Mouse (Mus musculus): ENCODE results near the gene Qk.
A peak's percentile ranks its signal among the peaks of the same experiment; 100 is the strongest.

The Qk gene

GRCm38 (mm10) chr17:10326596-10327045 lies 7.0 kb upstream of the Qk start:
- DNase-seq (ENCODE audit: low read depth) = peak; percentile 95

DNA sequence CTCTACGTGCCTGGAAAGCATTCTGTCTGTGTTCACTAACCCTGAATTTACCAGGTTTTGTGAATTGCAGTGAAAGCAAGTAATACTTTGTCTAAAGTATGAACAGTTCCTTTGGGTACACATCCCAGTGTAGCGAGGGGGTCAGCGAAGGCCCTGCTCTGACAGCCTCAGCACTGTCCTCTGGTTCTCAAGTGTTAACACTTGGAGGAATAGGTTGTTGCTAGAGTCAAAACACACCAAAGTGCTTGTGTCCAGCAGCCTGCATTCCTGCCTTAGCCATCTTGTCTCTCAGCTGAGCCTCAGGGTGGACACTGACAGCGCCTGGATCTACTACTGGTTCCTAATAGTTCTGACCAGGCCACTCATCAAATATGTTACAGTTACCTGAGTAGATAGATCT lies 6.3 kb upstream of the Qk start:
- no peak for DNase-seq (ENCODE audit: low read depth)

GRCm38 (mm10) chr17:10321754-10322153 lies 2.1 kb upstream of the Qk start:
- no peak for DNase-seq (ENCODE audit: low read depth)

DNA sequence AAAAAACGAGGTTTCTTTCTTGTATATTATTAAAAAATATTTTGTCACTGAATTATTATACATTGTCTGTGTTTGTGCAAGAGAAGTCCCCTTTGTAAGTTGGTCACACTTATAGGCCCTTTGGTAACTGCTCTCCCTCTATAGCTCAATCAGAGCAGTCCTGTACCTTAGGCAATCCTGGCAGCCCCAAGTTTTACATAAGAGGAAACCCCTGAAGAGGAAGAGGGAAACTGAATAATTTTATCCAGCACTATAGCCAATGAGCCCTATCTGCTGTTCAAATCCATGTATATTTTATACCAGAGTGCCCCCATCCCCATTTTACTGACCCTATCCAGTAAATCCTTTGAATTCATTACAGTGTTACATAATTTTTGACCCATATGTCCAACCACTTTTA lies 1.4 kb upstream of the Qk start:
- DNase-seq (ENCODE audit: low read depth) = no peak

GRCm38 (mm10) chr17:10320456-10320790 lies 769 bp upstream of the Qk start:
- no peak for DNase-seq (ENCODE audit: low read depth)

DNA sequence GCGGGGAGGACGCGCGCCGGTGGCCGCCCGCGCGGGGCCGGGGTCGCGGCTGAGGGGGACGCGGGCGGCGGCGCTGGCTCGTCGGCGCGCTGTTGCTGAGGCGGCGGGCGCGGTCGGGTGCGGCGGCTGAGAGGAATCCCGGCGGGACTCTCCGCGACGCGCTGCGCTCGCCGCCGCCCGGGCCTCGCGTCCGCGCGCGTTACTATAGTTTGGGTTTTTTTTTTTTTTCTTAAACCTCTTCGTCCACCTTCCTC lies 296 bp downstream of the Qk start:
- no peak for DNase-seq (ENCODE audit: low read depth)

DNA sequence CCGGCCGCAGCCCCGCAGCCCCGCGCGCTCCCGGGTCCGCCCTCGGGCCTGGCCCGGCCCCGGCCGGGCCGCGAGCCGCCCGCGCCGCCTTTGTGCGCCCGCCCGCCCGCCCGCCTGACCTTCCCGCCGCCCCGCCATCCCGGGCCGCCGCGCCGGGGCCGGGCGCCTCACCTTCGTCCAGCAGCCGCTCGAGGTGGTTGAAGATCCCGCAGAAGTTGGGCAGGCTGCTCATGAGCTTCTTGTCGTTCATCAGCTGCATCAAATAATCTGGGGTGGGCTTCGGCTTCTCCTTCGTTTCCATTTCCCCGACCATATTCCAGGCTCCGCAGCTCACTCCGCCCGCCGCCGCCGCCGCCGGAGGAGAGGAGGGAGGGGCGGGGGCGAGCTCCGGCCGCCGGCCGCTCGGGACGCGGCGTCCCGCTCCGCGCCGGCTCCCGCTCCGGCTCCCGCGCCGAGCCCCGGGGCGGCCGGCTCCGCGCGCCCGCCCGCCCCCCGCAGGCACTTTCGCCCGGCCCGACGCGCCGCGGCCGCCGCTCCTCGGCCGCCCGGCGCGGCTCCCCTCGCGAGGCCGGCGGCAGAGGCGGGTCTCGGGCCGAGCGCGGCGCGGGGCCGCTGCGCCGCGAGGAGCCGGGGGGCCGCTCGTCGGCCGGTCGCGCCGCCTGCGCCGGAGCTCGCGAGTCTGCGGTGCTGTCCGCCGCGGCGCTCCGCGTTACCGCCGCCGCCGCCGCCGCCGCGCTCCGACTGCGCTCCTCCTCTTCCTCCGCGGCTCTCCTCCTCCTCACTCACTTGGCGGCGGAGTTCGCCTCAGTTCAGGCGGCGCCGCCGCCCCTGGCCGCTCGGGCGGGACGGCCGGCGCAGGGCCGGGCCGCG lies 858 bp downstream of the Qk start:
- DNase-seq (ENCODE audit: low read depth) = no peak

GRCm38 (mm10) chr17:10317981-10318551 lies 1.6 kb downstream of the Qk start:
- DNase-seq (ENCODE audit: low read depth) = peak; percentile 49

GRCm38 (mm10) chr17:10317186-10317585 lies 2.5 kb downstream of the Qk start:
- DNase-seq (ENCODE audit: low read depth) = peak; percentile 58

- no peak for DNase-seq (ENCODE audit: low read depth)
These were observed 3.2 kb downstream of the Qk start for GRCm38 (mm10) chr17:10316446-10316845.

DNA sequence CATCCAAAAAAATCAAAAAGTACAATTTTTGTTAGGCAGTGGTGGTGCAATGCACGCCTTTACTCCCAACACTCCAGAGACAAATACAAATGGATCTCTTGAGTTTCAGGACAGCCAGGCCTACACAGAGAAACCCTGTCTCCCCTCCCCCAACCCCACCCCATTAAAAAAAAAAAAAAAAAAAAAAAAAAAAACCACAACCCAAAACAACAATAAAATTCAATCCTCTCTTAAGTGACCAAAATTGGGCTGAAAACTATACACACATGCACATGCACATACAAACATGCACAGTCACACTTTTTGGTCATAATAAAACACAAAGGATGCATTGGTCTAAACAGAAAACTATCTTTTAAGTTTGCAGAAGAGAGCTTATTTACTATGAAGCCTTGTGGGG lies 9.6 kb downstream of the Qk start:
- DNase-seq (ENCODE audit: low read depth) = no peak

DNA sequence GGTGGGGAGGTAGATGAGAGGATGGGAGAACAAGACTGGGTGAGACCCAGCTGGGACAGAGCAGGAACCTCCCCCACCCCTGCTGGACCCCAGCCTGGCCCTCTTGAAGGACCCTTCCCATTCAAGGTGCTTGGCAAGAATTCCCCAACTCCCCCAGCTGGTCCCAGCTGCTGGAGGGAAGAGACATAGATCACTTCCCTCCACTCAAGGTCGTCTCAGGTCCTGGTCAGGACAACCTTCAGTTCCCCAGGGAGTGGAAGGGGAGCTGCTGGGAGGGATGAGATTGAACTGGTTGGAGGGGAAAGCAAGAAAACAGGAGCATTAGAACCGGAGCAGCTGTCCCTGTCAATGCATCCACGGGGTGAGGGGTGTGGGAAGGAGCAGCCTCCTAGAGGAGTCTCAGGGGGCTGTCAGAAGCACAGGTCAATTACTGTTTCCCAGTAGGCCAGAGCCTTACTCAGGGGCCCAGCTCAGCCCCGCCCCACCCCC lies 10.5 kb downstream of the Qk start:
- no peak for DNase-seq (ENCODE audit: low read depth)

- no peak for DNase-seq (ENCODE audit: low read depth)
These were observed 13.2 kb downstream of the Qk start for GRCm38 (mm10) chr17:10306424-10306823.

- DNase-seq (ENCODE audit: low read depth) = no peak
These were observed 15.7 kb downstream of the Qk start for GRCm38 (mm10) chr17:10304001-10304400.

GRCm38 (mm10) chr17:10300968-10301795 lies 18.5 kb downstream of the Qk start:
- DNase-seq (ENCODE audit: low read depth) = no peak

DNA sequence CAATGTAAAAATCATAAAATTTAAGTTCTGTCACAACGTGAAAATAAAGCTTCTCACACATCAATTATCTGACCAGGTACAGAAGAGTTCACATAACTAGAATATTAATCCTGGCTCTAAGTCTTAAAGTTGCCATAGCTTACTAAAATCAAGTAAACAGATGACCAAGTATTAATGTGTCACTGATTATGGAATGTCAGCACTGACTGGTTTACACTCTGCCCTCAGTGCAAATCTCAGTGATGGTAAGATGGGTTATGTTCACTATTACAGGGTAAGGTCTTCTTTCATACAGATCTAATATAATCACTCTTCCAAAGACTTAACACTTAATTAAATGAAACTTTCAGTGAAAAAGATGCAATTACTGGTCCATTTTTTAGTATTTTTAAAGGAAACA lies 20.3 kb downstream of the Qk start:
- DNase-seq (ENCODE audit: low read depth) = no peak

DNA sequence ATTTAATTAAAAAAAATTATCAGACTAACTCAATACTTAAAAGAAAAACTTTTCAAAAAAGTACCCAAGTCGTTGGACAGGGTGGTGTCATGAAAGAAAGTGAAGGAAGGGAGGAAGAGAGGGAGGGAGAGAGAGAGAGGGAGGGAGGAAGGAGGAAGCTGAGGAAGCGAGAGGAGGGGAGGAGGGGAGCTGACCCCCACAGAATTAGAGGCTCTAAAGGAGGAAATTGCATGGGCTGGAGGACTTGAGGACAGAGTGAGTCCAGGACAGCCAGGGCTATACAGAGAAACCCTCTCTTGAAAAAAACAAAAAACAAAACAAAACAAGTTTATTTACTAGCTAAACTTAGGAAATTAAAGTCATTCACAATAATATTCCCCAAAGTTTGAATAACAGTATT lies 27.1 kb downstream of the Qk start:
- DNase-seq (ENCODE audit: low read depth) = no peak

DNA sequence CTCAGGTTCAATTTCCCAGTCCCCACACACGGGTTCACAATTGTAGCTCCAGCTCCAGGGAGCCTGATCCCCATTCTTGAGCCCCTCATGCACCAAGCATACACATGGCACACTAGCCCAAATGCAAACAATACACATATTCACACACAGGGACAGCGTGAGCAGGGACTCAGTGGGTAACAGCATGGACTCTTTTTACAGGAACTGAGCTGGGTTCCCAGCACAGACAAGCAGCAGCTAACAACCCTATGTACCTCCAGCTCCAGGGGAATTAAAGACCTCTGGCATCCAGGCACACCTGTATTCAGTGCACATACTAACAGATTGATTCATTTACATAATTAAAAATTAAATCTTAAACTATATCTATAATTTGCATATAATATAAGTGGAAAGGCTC lies 34.9 kb downstream of the Qk start:
- DNase-seq (ENCODE audit: low read depth) = no peak

GRCm38 (mm10) chr17:10279532-10279931 lies 40.1 kb downstream of the Qk start:
- DNase-seq (ENCODE audit: low read depth) = no peak

- DNase-seq (ENCODE audit: low read depth) = no peak
These were observed 50.1 kb downstream of the Qk start for GRCm38 (mm10) chr17:10269518-10269917.

GRCm38 (mm10) chr17:10268468-10268867 lies 51.2 kb downstream of the Qk start:
- DNase-seq (ENCODE audit: low read depth) = no peak

DNA sequence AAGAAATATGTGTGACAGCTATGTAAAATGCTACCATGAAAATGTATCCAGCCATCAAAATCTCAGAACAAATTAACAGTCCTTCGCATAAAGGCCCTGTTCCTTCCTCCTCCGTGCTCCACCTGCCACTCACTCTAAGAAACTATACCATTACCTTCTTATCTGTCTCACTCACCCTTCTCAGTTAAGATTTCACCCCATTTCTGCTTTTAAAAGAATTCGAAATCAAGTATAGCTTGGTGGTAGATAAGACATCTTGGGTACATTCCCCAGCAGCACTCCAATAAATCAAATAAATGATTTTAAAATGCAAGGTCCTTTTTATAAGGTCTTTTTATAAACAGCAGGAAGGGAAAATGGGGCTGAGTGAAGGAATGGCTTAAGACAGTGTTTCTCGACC lies 53.4 kb downstream of the Qk start:
- no peak for DNase-seq (ENCODE audit: low read depth)

Measured in fibroblast of lung, adult 2 months (primary cell).